Mouse (Mus musculus): ENCODE data around the gene Phlpp1. TPM values are rescaled to one million over a fixed set of nuclear protein-coding genes. Genes with fewer than 3 reads are reported as not detected.
A peak's percentile ranks its signal among the peaks of the same experiment; 100 is the strongest.

Phlpp1 gene
- polyA plus RNA-seq, 1 experiment from 2014 or later: 7.7 TPM

GRCm38 (mm10) chr1:106242129-106242528, 70.6 kb downstream of the Phlpp1 start:
- peak; percentile 63 for ATAC-seq
- Histone ChIP-seq H3K36me3 (ENCODE audit: control insufficient read depth, insufficient read depth) (no peaks in the 10 kb centered on the region), H3K27ac (ENCODE audit: low read length) (no peak overlapping the region), H3K4me1 (replicated peaks; ENCODE audit: control insufficient read depth, insufficient read depth, low read length) (peaks cover 21% of the 10 kb centered on the region), H3K4me2 (ENCODE audit: low read length) (no peak overlapping the region), H3K9me3 (ENCODE audit: control insufficient read depth, low read length) (no peaks in the 10 kb centered on the region), H3K27me3 (replicated peaks; ENCODE audit: control insufficient read depth, insufficient read depth, low read length) (no peaks in the 10 kb centered on the region), H3K9ac (replicated peaks; ENCODE audit: low read depth, low read length) (no peak overlapping the region), H3K4me3 (replicated peaks; ENCODE audit: low read length) (no peak overlapping the region)
- WGBS: 11% methylated on average over 2 of the region's 2 CpGs

GRCm38 (mm10) chr1:106243371-106243770, 71.8 kb downstream of the Phlpp1 start:
- Histone ChIP-seq H3K4me1 (replicated peaks; ENCODE audit: control insufficient read depth, insufficient read depth, low read length) (peaks cover 21% of the 10 kb centered on the region), H3K4me2 (ENCODE audit: low read length) (no peak overlapping the region), H3K27ac (ENCODE audit: low read length) (no peak overlapping the region), H3K9me3 (ENCODE audit: control insufficient read depth, low read length) (no peaks in the 10 kb centered on the region), H3K4me3 (replicated peaks; ENCODE audit: low read length) (no peak overlapping the region), H3K27me3 (replicated peaks; ENCODE audit: control insufficient read depth, insufficient read depth, low read length) (no peaks in the 10 kb centered on the region), H3K9ac (replicated peaks; ENCODE audit: low read depth, low read length) (no peak overlapping the region), H3K36me3 (ENCODE audit: control insufficient read depth, insufficient read depth) (no peaks in the 10 kb centered on the region)
- WGBS: 43% methylated on average over 1 of the region's 1 CpGs
- ATAC-seq: no peak

GRCm38 (mm10) chr1:106244245-106244644, 72.7 kb downstream of the Phlpp1 start:
- no peaks in the 10 kb centered on the region for H3K9me3 ChIP-seq (ENCODE audit: control insufficient read depth, low read length)
- WGBS: 93% methylated on average over 3 of the region's 3 CpGs
- no peak for ATAC-seq
- H3K27me3 ChIP-seq (replicated peaks; ENCODE audit: control insufficient read depth, insufficient read depth, low read length): no peaks in the 10 kb centered on the region
- peaks cover 21% of the 10 kb centered on the region for H3K4me1 ChIP-seq (replicated peaks; ENCODE audit: control insufficient read depth, insufficient read depth, low read length)
- no peak overlapping the region for H3K4me2 ChIP-seq (ENCODE audit: low read length)
- H3K36me3 ChIP-seq (ENCODE audit: control insufficient read depth, insufficient read depth): no peaks in the 10 kb centered on the region
- H3K27ac ChIP-seq (ENCODE audit: low read length): no peak overlapping the region
- no peak overlapping the region for H3K4me3 ChIP-seq (replicated peaks; ENCODE audit: low read length)
- H3K9ac ChIP-seq (replicated peaks; ENCODE audit: low read depth, low read length): no peak overlapping the region

GRCm38 (mm10) chr1:106254047-106254446, 82.5 kb downstream of the Phlpp1 start:
- no peak for ATAC-seq
- WGBS: 97% methylated on average over 1 of the region's 1 CpGs

GRCm38 (mm10) chr1:106257176-106257575, 85.6 kb downstream of the Phlpp1 start:
- Histone ChIP-seq H3K4me3 (replicated peaks; ENCODE audit: low read length) (no peak overlapping the region), H3K27ac (ENCODE audit: low read length) (no peak overlapping the region), H3K4me1 (replicated peaks; ENCODE audit: control insufficient read depth, insufficient read depth, low read length) (no peaks in the 10 kb centered on the region), H3K9ac (replicated peaks; ENCODE audit: low read depth, low read length) (no peak overlapping the region), H3K9me3 (ENCODE audit: control insufficient read depth, low read length) (0 out of 2 replicates have a peak, but pooled peaks cover 2% of the 10 kb centered on the region), H3K27me3 (replicated peaks; ENCODE audit: control insufficient read depth, insufficient read depth, low read length) (no peaks in the 10 kb centered on the region), H3K4me2 (ENCODE audit: low read length) (no peak overlapping the region), H3K36me3 (ENCODE audit: control insufficient read depth, insufficient read depth) (no peaks in the 10 kb centered on the region)
- 83% methylated on average over 1 of the region's 1 CpGs for WGBS
- ATAC-seq: no peak

More at GRCm38 (mm10) chr1:106254047-106254446, 82.5 kb downstream of the Phlpp1 start:
- Histone ChIP-seq H3K4me2 (ENCODE audit: low read length) (no peak overlapping the region), H3K9ac (replicated peaks; ENCODE audit: low read depth, low read length) (no peak overlapping the region), H3K27ac (ENCODE audit: low read length) (no peak overlapping the region), H3K4me3 (replicated peaks; ENCODE audit: low read length) (no peak overlapping the region), H3K27me3 (replicated peaks; ENCODE audit: control insufficient read depth, insufficient read depth, low read length) (no peaks in the 10 kb centered on the region), H3K4me1 (replicated peaks; ENCODE audit: control insufficient read depth, insufficient read depth, low read length) (no peaks in the 10 kb centered on the region), H3K36me3 (ENCODE audit: control insufficient read depth, insufficient read depth) (no peaks in the 10 kb centered on the region), H3K9me3 (ENCODE audit: control insufficient read depth, low read length) (0 out of 2 replicates have a peak, but pooled peaks cover 2% of the 10 kb centered on the region)

GRCm38 (mm10) chr1:106268028-106268799, 96.7 kb downstream of the Phlpp1 start:
- WGBS: 91% methylated on average over 6 of the region's 6 CpGs

GRCm38 (mm10) chr1:106269337-106269736, 97.8 kb downstream of the Phlpp1 start:
- 42% methylated on average over 4 of the region's 4 CpGs for WGBS
- no peak overlapping the region for H3K4me2 ChIP-seq (ENCODE audit: low read length)
- H3K27me3 ChIP-seq (replicated peaks; ENCODE audit: control insufficient read depth, insufficient read depth, low read length): no peaks in the 10 kb centered on the region
- peaks cover 4% of the 10 kb centered on the region for H3K4me1 ChIP-seq (replicated peaks; ENCODE audit: control insufficient read depth, insufficient read depth, low read length)
- H3K9me3 ChIP-seq (ENCODE audit: control insufficient read depth, low read length): no peaks in the 10 kb centered on the region
- H3K27ac ChIP-seq (ENCODE audit: low read length): no peak overlapping the region
- no peak overlapping the region for H3K4me3 ChIP-seq (replicated peaks; ENCODE audit: low read length)
- no peak overlapping the region for H3K9ac ChIP-seq (replicated peaks; ENCODE audit: low read depth, low read length)
- H3K36me3 ChIP-seq (ENCODE audit: control insufficient read depth, insufficient read depth): no peaks in the 10 kb centered on the region
- ATAC-seq: no peak

More at GRCm38 (mm10) chr1:106268028-106268799, 96.7 kb downstream of the Phlpp1 start:
- no peaks in the 10 kb centered on the region for H3K27me3 ChIP-seq (replicated peaks; ENCODE audit: control insufficient read depth, insufficient read depth, low read length)
- ATAC-seq: no peak
- no peaks in the 10 kb centered on the region for H3K36me3 ChIP-seq (ENCODE audit: control insufficient read depth, insufficient read depth)
- H3K27ac ChIP-seq (ENCODE audit: low read length): no peak overlapping the region
- no peak overlapping the region for H3K4me3 ChIP-seq (replicated peaks; ENCODE audit: low read length)
- H3K4me1 ChIP-seq (replicated peaks; ENCODE audit: control insufficient read depth, insufficient read depth, low read length): 0 out of 2 replicates have a peak, but pooled peaks cover 3% of the 10 kb centered on the region
- no peak overlapping the region for H3K9ac ChIP-seq (replicated peaks; ENCODE audit: low read depth, low read length)
- H3K9me3 ChIP-seq (ENCODE audit: control insufficient read depth, low read length): no peaks in the 10 kb centered on the region
- no peak overlapping the region for H3K4me2 ChIP-seq (ENCODE audit: low read length)

GRCm38 (mm10) chr1:106272916-106273315, 101.4 kb downstream of the Phlpp1 start:
- no peak overlapping the region for H3K4me2 ChIP-seq (ENCODE audit: low read length)
- no peak overlapping the region for H3K9ac ChIP-seq (replicated peaks; ENCODE audit: low read depth, low read length)
- no peak overlapping the region for H3K4me3 ChIP-seq (replicated peaks; ENCODE audit: low read length)
- ATAC-seq: no peak
- peaks cover 12% of the 10 kb centered on the region for H3K4me1 ChIP-seq (replicated peaks; ENCODE audit: control insufficient read depth, insufficient read depth, low read length)
- H3K27me3 ChIP-seq (replicated peaks; ENCODE audit: control insufficient read depth, insufficient read depth, low read length): no peaks in the 10 kb centered on the region
- no peak overlapping the region for H3K27ac ChIP-seq (ENCODE audit: low read length)
- no peaks in the 10 kb centered on the region for H3K36me3 ChIP-seq (ENCODE audit: control insufficient read depth, insufficient read depth)
- 32% methylated on average over 2 of the region's 2 CpGs for WGBS
- H3K9me3 ChIP-seq (ENCODE audit: control insufficient read depth, low read length): no peaks in the 10 kb centered on the region

- Histone ChIP-seq H3K9ac (replicated peaks; ENCODE audit: low read depth, low read length) (no peak overlapping the region), H3K9me3 (ENCODE audit: control insufficient read depth, low read length) (no peaks in the 10 kb centered on the region), H3K27ac (ENCODE audit: low read length) (no peak overlapping the region), H3K4me1 (replicated peaks; ENCODE audit: control insufficient read depth, insufficient read depth, low read length) (peaks cover 16% of the 10 kb centered on the region), H3K4me2 (ENCODE audit: low read length) (no peak overlapping the region), H3K4me3 (replicated peaks; ENCODE audit: low read length) (no peak overlapping the region), H3K36me3 (ENCODE audit: control insufficient read depth, insufficient read depth) (no peaks in the 10 kb centered on the region), H3K27me3 (replicated peaks; ENCODE audit: control insufficient read depth, insufficient read depth, low read length) (no peaks in the 10 kb centered on the region)
- 91% methylated on average over 6 of the region's 6 CpGs for WGBS
- ATAC-seq: no peak
These were observed 102.2 kb downstream of the Phlpp1 start for GRCm38 (mm10) chr1:106273801-106274200.

All from forebrain, embryonic 16.5 days (tissue).